Mouse (Mus musculus): ENCODE results near the gene Avpr1b. TPM values are rescaled to one million over a fixed set of nuclear protein-coding genes. Genes with fewer than 3 reads are reported as not detected.

Avpr1b gene
- total and polyA plus RNA-seq, 3 experiments = 0.33 TPM; not detected in 2

GRCm38 (mm10) chr1:131659512-131660085 lies 60.6 kb downstream of the Avpr1b start:
- no peak for ATAC-seq (ENCODE audit: extremely low read depth, insufficient number of reproducible peaks, low FRiP score, poor library complexity, severe bottlenecking)
- peak; percentile 39 for DNase-seq (ENCODE audit: low spot score)
- H3K36me3 ChIP-seq (replicated peaks) = peaks cover 80% of the 10 kb centered on the region

DNA sequence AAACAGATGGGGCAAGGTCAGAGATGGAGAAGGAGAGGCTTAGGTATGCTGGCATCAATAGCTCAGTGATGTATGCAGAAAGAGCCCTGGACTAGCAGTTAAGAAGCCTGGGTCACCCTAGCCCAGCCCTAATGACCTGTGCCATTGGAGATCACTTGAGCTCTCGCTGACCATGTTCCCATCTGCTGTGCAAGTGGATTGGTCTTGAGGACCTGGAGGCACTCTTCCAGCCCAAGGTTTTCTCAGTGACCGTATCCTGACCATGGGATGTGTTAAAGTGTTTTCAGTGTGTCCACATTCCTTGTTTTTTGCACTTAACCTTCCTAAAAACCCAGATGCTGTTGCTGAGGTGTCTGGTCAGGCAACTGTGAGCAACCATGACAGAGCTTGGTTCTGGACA lies 61.2 kb downstream of the Avpr1b start:
- no peak for TF ChIP-seq CTCF (IDR thresholded peaks at IDR 0.05; ENCODE audit: low read depth, low read length)
- no peak for TF ChIP-seq GATA1 (IDR thresholded peaks at IDR 0.05; ENCODE audit: borderline replicate concordance, low read length)
- no peak for TF ChIP-seq TAL1 (conservative IDR thresholded peaks at IDR 0.05; ENCODE audit: low read depth, low read length)
- TF ChIP-seq GATA2 (IDR thresholded peaks at IDR 0.05; ENCODE audit: borderline replicate concordance, low read depth, low read length) = no peak
- no peak for TF ChIP-seq POLR2AphosphoS5 (IDR thresholded peaks at IDR 0.05; ENCODE audit: insufficient replicate concordance, low read depth, low read length)
- Histone ChIP-seq H3K4me3 (ENCODE audit: low read depth, low read length) (no peak overlapping the region), H3K4me1 (ENCODE audit: insufficient read depth, low read depth, low read length) (peaks cover 61% of the 10 kb centered on the region), H3K9me3 (replicated peaks) (no peaks in the 10 kb centered on the region), H3K36me3 (replicated peaks) (peaks cover 83% of the 10 kb centered on the region), H3K27me3 (ENCODE audit: insufficient read depth, low read length) (no peaks in the 10 kb centered on the region)
- DNase-seq (ENCODE audit: low spot score) = no peak
- no peak for ATAC-seq (ENCODE audit: extremely low read depth, insufficient number of reproducible peaks, low FRiP score, poor library complexity, severe bottlenecking)

More at GRCm38 (mm10) chr1:131659512-131660085, 60.6 kb downstream of the Avpr1b start:
- H3K9me3 ChIP-seq (replicated peaks) = no peaks in the 10 kb centered on the region
- peaks cover 68% of the 10 kb centered on the region for H3K4me1 ChIP-seq (ENCODE audit: insufficient read depth, low read depth, low read length)
- no peak for TF ChIP-seq GATA2 (IDR thresholded peaks at IDR 0.05; ENCODE audit: borderline replicate concordance, low read depth, low read length)
- no peak for TF ChIP-seq GATA1 (IDR thresholded peaks at IDR 0.05; ENCODE audit: borderline replicate concordance, low read length)
- no peak for TF ChIP-seq TAL1 (conservative IDR thresholded peaks at IDR 0.05; ENCODE audit: low read depth, low read length)
- TF ChIP-seq CTCF (IDR thresholded peaks at IDR 0.05; ENCODE audit: low read depth, low read length) = no peak
- H3K4me3 ChIP-seq (ENCODE audit: low read depth, low read length) = no peak overlapping the region
- H3K27me3 ChIP-seq (ENCODE audit: insufficient read depth, low read length) = no peaks in the 10 kb centered on the region

DNA sequence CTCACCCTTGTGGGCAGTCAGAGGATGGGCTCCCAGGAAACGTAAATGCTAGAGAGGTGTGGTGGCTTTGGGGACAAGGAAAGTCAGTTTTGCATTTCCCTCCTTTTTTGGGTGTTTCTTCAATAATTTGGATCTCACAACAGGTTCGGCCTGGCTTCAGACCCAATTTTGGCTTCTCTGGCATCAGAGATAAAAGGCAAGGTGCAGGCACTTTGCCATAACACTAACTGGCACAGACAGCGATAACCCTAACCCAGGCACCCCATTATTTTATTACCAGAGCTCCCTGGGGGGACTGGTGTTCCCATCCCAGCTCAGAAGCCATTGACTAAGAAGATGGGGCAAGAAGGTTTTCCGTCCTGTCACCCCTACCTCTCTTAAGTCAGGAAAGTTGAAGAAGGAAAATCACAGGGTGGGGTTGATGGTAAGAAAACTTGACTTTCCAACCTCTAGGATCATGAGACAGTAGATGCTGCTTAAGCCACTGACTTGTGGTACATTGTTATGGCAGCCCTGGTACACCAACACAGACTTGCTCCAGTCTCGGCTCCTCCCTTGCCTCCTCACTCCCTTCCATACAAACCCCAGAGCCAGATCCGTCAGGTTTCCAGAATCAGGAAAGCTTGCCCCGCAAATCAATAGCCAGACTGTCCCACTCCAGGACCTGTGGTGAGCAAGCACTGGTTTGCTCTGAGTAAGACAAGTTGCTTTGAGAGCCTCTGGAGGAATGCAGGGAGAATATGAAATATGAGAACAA lies 61.9 kb downstream of the Avpr1b start:
- no peak overlapping the region for H3K4me3 ChIP-seq (ENCODE audit: low read depth, low read length)
- ATAC-seq (ENCODE audit: extremely low read depth, insufficient number of reproducible peaks, low FRiP score, poor library complexity, severe bottlenecking) = no peak

More for the DNA sequence above, 61.9 kb downstream of the Avpr1b start:
- no peak for TF ChIP-seq GATA1 (IDR thresholded peaks at IDR 0.05; ENCODE audit: borderline replicate concordance, low read length)
- TF ChIP-seq CTCF (IDR thresholded peaks at IDR 0.05; ENCODE audit: low read depth, low read length) = no peak
- no peak for TF ChIP-seq GATA2 (IDR thresholded peaks at IDR 0.05; ENCODE audit: borderline replicate concordance, low read depth, low read length)
- TF ChIP-seq POLR2AphosphoS5 (IDR thresholded peaks at IDR 0.05; ENCODE audit: insufficient replicate concordance, low read depth, low read length) = no peak
- no peak for TF ChIP-seq TAL1 (conservative IDR thresholded peaks at IDR 0.05; ENCODE audit: low read depth, low read length)
- DNase-seq (ENCODE audit: low spot score) = no peak
- Histone ChIP-seq H3K27me3 (ENCODE audit: insufficient read depth, low read length) (no peaks in the 10 kb centered on the region), H3K9me3 (replicated peaks) (no peaks in the 10 kb centered on the region), H3K4me1 (ENCODE audit: insufficient read depth, low read depth, low read length) (peaks cover 57% of the 10 kb centered on the region), H3K36me3 (replicated peaks) (peaks cover 84% of the 10 kb centered on the region)

Other genes starting within 250 kb of the Avpr1b start
- gene Srgap2, start 71.9 kb upstream of the Avpr1b start, total RNA-seq (2014; fragmentation: Nextera tagmentation) = 129 and 135 TPM in 2 replicates
- gene Srgap2, start 71.9 kb upstream of the Avpr1b start, total RNA-seq (2017) = 25.2 and 27.9 TPM in 2 replicates
- gene Srgap2, start 71.9 kb upstream of the Avpr1b start, polyA plus RNA-seq (2012) = 21.0 and 32.5 TPM in 2 replicates
- gene Fam72a, start 71.3 kb upstream of the Avpr1b start, total RNA-seq (2014; fragmentation: Nextera tagmentation) = 9.0 and 10.8 TPM in 2 replicates
- 6.2 and 6.5 TPM in 2 replicates for gene Fam72a, start 71.3 kb upstream of the Avpr1b start, total RNA-seq (2017)
- 2.6 and 3.2 TPM in 2 replicates for gene Fam72a, start 71.3 kb upstream of the Avpr1b start, polyA plus RNA-seq (2012)
- gene Ctse, start 39.1 kb downstream of the Avpr1b start, total RNA-seq (2014; fragmentation: Nextera tagmentation) = 1,974 and 2,087 TPM in 2 replicates
- gene Ctse, start 39.1 kb downstream of the Avpr1b start, total RNA-seq (2017) = 482 and 539 TPM in 2 replicates
- 163 and 246 TPM in 2 replicates for gene Ctse, start 39.1 kb downstream of the Avpr1b start, polyA plus RNA-seq (2012)
- not detected in 2 replicates for gene Rab7b, start 89.5 kb downstream of the Avpr1b start, total RNA-seq (2014; fragmentation: Nextera tagmentation)
- gene Rab7b, start 89.5 kb downstream of the Avpr1b start, total RNA-seq (2017) = 0.38 and 0.93 TPM in 2 replicates
- gene Rab7b, start 89.5 kb downstream of the Avpr1b start, polyA plus RNA-seq (2012) = 0.03 TPM in 1 of 2 replicates, not detected in the other
- 1.9 and 3.2 TPM in 2 replicates for gene Slc26a9, start 144.8 kb downstream of the Avpr1b start, total RNA-seq (2014; fragmentation: Nextera tagmentation)
- 0.98 and 0.99 TPM in 2 replicates for gene Slc26a9, start 144.8 kb downstream of the Avpr1b start, total RNA-seq (2017)
- 0.11 and 0.17 TPM in 2 replicates for gene Slc26a9, start 144.8 kb downstream of the Avpr1b start, polyA plus RNA-seq (2012)
- not detected in 2 replicates for gene Pm20d1, start 198.1 kb downstream of the Avpr1b start, total RNA-seq (2014; fragmentation: Nextera tagmentation)
- 0.06 and 0.16 TPM in 2 replicates for gene Pm20d1, start 198.1 kb downstream of the Avpr1b start, total RNA-seq (2017)
- gene Pm20d1, start 198.1 kb downstream of the Avpr1b start, polyA plus RNA-seq (2012) = not detected in 2 replicates
- 11.8 and 21.0 TPM in 2 replicates for gene Slc41a1, start 228.3 kb downstream of the Avpr1b start, total RNA-seq (2014; fragmentation: Nextera tagmentation)
- gene Slc41a1, start 228.3 kb downstream of the Avpr1b start, total RNA-seq (2017) = 6.8 and 7.1 TPM in 2 replicates
- gene Slc41a1, start 228.3 kb downstream of the Avpr1b start, polyA plus RNA-seq (2012) = 7.2 and 7.8 TPM in 2 replicates